Mouse (Mus musculus) midbrain, embryonic 14.5 days (tissue): ENCODE results near the gene Snapin. TPM values are rescaled to one million over a fixed set of nuclear protein-coding genes. Genes with fewer than 3 reads are reported as not detected.

ENCODE experiments used
- ATAC-seq: fragments of 200-750 bp; cut with Nextera tagmentation; 2 replicates; pipeline ENCODE4 v1.8.0; 2017; ENCODE audit warnings: moderate number of reproducible peaks, moderate library complexity; ENCODE audit not compliant: low FRiP score, low TSS enrichment
- DNase-seq: peaks from one replicate; pipeline ENCODE4 v3.0.0-alpha.2; 2015
- H3K27ac ChIP-seq: fragments of 300-500 bp; sonication (generic); replicated peaks from 2 replicates; pipeline ENCODE4 v1.5.1; 2014; ENCODE audit warnings: mild to moderate bottlenecking, low read depth, low read length, moderate library complexity
- H3K27me3 ChIP-seq: fragments of 300-500 bp; sonication (generic); 2 replicates; pipeline ENCODE4 v1.6.1; 2014; ENCODE audit warnings: low read length, control low read depth, mixed read lengths; ENCODE audit not compliant: control insufficient read depth, insufficient read depth
- H3K36me3 ChIP-seq: fragments of 300-500 bp; sonication (generic); 2 replicates; pipeline ENCODE4 v1.6.1; 2014; ENCODE audit warnings: low read length, control low read depth; ENCODE audit not compliant: control insufficient read depth, insufficient read depth
- H3K4me1 ChIP-seq: fragments of 300-500 bp; sonication (generic); 2 replicates; pipeline ENCODE4 v1.6.1; 2014; ENCODE audit warnings: mild to moderate bottlenecking, antibody characterized with exemption, low read length, control low read depth; ENCODE audit not compliant: control insufficient read depth, insufficient read depth
- H3K4me2 ChIP-seq: fragments of 300-500 bp; sonication (generic); 2 replicates; pipeline ENCODE4 v1.6.1; 2014; ENCODE audit warnings: mild to moderate bottlenecking, low read length, moderate library complexity
- H3K4me3 ChIP-seq: fragments of 300-500 bp; sonication (generic); replicated peaks from 2 replicates; pipeline ENCODE4 v1.5.1; 2014; ENCODE audit warnings: low read depth, low read length
- H3K9ac ChIP-seq: fragments of 300-500 bp; sonication (generic); replicated peaks from 2 replicates; pipeline ENCODE4 v1.6.1; 2014; ENCODE audit warnings: mild to moderate bottlenecking, low read length, moderate library complexity
- H3K9me3 ChIP-seq: fragments of 300-500 bp; sonication (generic); 2 replicates; pipeline ENCODE4 v1.6.1; 2016; ENCODE audit warnings: low read length, control low read depth, mixed read lengths; ENCODE audit not compliant: control insufficient read depth
- WGBS: fragments of 180-500 bp; shearing (Covaris S2); extraction: QIAGEN DNeasy Blood & Tissue Kit; methylation state at CpG from one replicate; pipeline ENCODE4 v1.1.7; 2014; 5-methylcytosine and 5-hydroxymethylcytosine counted together
- polyA plus RNA-seq: library from polyadenylated mRNA; unstranded; fragments of >200 nt; fragmentation: Nextera tagmentation; extraction: Ambion mirVana; gene quantifications from 2 replicates; pipeline ENCODE4 v1.2.1, GENCODE M21; 2014

The Snapin gene
- polyA plus RNA-seq, 1 experiment from 2014 or later, result 92.8 TPM

- Histone ChIP-seq H3K4me2 (no peak overlapping the region), H3K4me3 (no peak overlapping the region), H3K36me3 (no peaks in the 10 kb centered on the region), H3K27me3 (no peaks in the 10 kb centered on the region), H3K9me3 (no peaks in the 10 kb centered on the region), H3K9ac (no peak overlapping the region), H3K27ac (no peak overlapping the region), H3K4me1 (peaks cover 3% of the 10 kb centered on the region)
- 90% methylated on average over 2 of the region's 2 CpGs for WGBS
- ATAC-seq (no peak), DNase-seq (no peak)
These were observed 50.1 kb downstream of the Snapin start for GRCm38 (mm10) chr3:90440756-90441155.

Other genes with a start within 250 kb of the Snapin start
- 2.1 and 2.7 TPM in 2 replicates for gene Creb3l4, start 247.5 kb downstream of the Snapin start, polyA plus RNA-seq
- 44.0 and 46.6 TPM in 2 replicates for gene Slc39a1, start 242.9 kb downstream of the Snapin start, polyA plus RNA-seq
- 11.4 and 12.9 TPM in 2 replicates for gene Crtc2, start 236.9 kb downstream of the Snapin start, polyA plus RNA-seq
- 7.3 and 7.6 TPM in 2 replicates for gene Dennd4b, start 225.8 kb downstream of the Snapin start, polyA plus RNA-seq
- 16.0 and 22.9 TPM in 2 replicates for gene Gatad2b, start 197.9 kb downstream of the Snapin start, polyA plus RNA-seq
- 23.6 and 25.0 TPM in 2 replicates for gene Slc27a3, start 101.1 kb downstream of the Snapin start, polyA plus RNA-seq
- gene Ints3, start 57.4 kb downstream of the Snapin start, polyA plus RNA-seq, result 32.3 and 35.0 TPM in 2 replicates
- 0.65 and 2.3 TPM in 2 replicates for gene Npr1, start 25.2 kb downstream of the Snapin start, polyA plus RNA-seq
- gene Ilf2, start 14.9 kb downstream of the Snapin start, polyA plus RNA-seq, result 271 and 282 TPM in 2 replicates
- gene Chtop, start 18.5 kb upstream of the Snapin start, polyA plus RNA-seq, result 135 and 145 TPM in 2 replicates
- 8.2 and 8.3 TPM in 2 replicates for gene S100a1, start 23.4 kb upstream of the Snapin start, polyA plus RNA-seq
- gene S100a13, start 23.4 kb upstream of the Snapin start, polyA plus RNA-seq, result 5.9 and 8.0 TPM in 2 replicates
- not detected in 2 replicates for gene S100a14, start 35.8 kb upstream of the Snapin start, polyA plus RNA-seq
- 25.3 and 32.5 TPM in 2 replicates for gene S100a16, start 46.2 kb upstream of the Snapin start, polyA plus RNA-seq
- gene S100a3, start 69.5 kb upstream of the Snapin start, polyA plus RNA-seq, result not detected in 2 replicates
- gene S100a2, start 99.2 kb upstream of the Snapin start, polyA plus RNA-seq, result not detected in 2 replicates
- gene Gm42674, start 110.9 kb upstream of the Snapin start, polyA plus RNA-seq, result not detected in 2 replicates
- gene S100a4, start 112.7 kb upstream of the Snapin start, polyA plus RNA-seq, result 1.5 TPM in 1 of 2 replicates, not detected in the other
- gene S100a5, start 117.5 kb upstream of the Snapin start, polyA plus RNA-seq, result not detected in 2 replicates
- 4.6 and 32.0 TPM in 2 replicates for gene S100a6, start 121.8 kb upstream of the Snapin start, polyA plus RNA-seq
- gene S100a7a, start 163.0 kb upstream of the Snapin start, polyA plus RNA-seq, result not detected in 2 replicates
- 2.2 TPM in 1 of 2 replicates, not detected in the other for gene S100a8, start 177.9 kb upstream of the Snapin start, polyA plus RNA-seq
- 0.95 TPM in 1 of 2 replicates, not detected in the other for gene S100a9, start 204.7 kb upstream of the Snapin start, polyA plus RNA-seq
- gene Pglyrp4, start 235.9 kb upstream of the Snapin start, polyA plus RNA-seq, result 0.16 TPM in 1 of 2 replicates, not detected in the other